Mouse (Mus musculus): ENCODE results near the gene Acot2.

GRCm38 (mm10) chr12:83941938-83942337 is 45.7 kb upstream of the Acot2 start:
- no peak for TF ChIP-seq CTCF (IDR thresholded peaks at IDR 0.05; ENCODE audit: insufficient read depth, low read depth, low read length)
- TF ChIP-seq POLR2A (IDR thresholded peaks at IDR 0.05; ENCODE audit: insufficient read depth, low read depth, low read length), result no peak
